Mouse (Mus musculus) heart, postnatal 14 days (tissue): ENCODE measurements around the gene Zbtb7b. TPM values are rescaled to one million over a fixed set of nuclear protein-coding genes. Genes with fewer than 3 reads are reported as not detected.
A peak's percentile ranks its signal among the peaks of the same experiment; 100 is the strongest.

ENCODE experiments used
- DNase-seq, 2 experiments: peaks; one replicate each; pipeline ENCODE4 v3.0.0; 2021 to 2022
- intact Hi-C: fragments of 180-260 bp; cut with DNase I; formaldehyde crosslinking; loops from one replicate; pipeline ENCODE4 v1.15.1; 2025
- total RNA-seq, 2 experiments: library from RNA; stranded (reverse); gene quantifications; 2 replicates each; pipeline ENCODE4 v1.2.3; 2021

Zbtb7b gene
- total RNA-seq, 2 experiments from 2014 or later: 18.4 to 27.3 TPM

- intact Hi-C loops: no loop called here
- DNase-seq: peak; percentile 45 to 50
These were observed 46.7 kb downstream of the Zbtb7b start for GRCm38 (mm10) chr3:89347916-89348315.

GRCm38 (mm10) chr3:89346815-89347540 is 47.6 kb downstream of the Zbtb7b start:
- intact Hi-C loops: no loop called here
- DNase-seq: no peak

GRCm38 (mm10) chr3:89343279-89343678 is 51.3 kb downstream of the Zbtb7b start:
- DNase-seq: no peak
- intact Hi-C loops: no loop called here

- intact Hi-C loops: loop anchor here (2.0 kb wide), 1 partner anchor 347 kb away; no protein-coding TSS in a partner anchor
- no peak for DNase-seq
These were observed 52.8 kb downstream of the Zbtb7b start for GRCm38 (mm10) chr3:89341794-89342193.

- DNase-seq: peak; percentile 74 to 88
These were observed 54.1 kb downstream of the Zbtb7b start for GRCm38 (mm10) chr3:89340465-89340864.

GRCm38 (mm10) chr3:89339416-89339815 is 55.2 kb downstream of the Zbtb7b start:
- intact Hi-C loops: loop anchor here (5.0 kb wide), 1 partner anchor 148 kb away; no protein-coding TSS in a partner anchor
- DNase-seq: peak; percentile 64 to 82

More at GRCm38 (mm10) chr3:89340465-89340864, 54.1 kb downstream of the Zbtb7b start:
- intact Hi-C loops: loop anchor here (1.0 to 2.0 kb wide), 2 partner anchors 14 to 348 kb away; no protein-coding TSS in a partner anchor

GRCm38 (mm10) chr3:89337721-89338578 is 56.6 kb downstream of the Zbtb7b start, which contains the start of gene Efna4:
Gene Efna4 (minus strand): TSS chr3:89338028.
- intact Hi-C loops: loop anchor here (2.0 to 5.0 kb wide), 2 partner anchors 19 to 149 kb away; no protein-coding TSS in a partner anchor
- peak; percentile 54 to 61 for DNase-seq

GRCm38 (mm10) chr3:89337062-89337720 is 57.4 kb downstream of the Zbtb7b start:
- intact Hi-C loops: loop anchor here (2.0 to 5.0 kb wide), 2 partner anchors 18 to 150 kb away; no protein-coding TSS in a partner anchor
- no peak for DNase-seq

GRCm38 (mm10) chr3:89336529-89336928 is 58.0 kb downstream of the Zbtb7b start:
- intact Hi-C loops: loop anchor here (2.0 to 5.0 kb wide), 2 partner anchors 18 to 151 kb away; no protein-coding TSS in a partner anchor
- no peak for DNase-seq

- intact Hi-C loops: no loop called here
- no peak for DNase-seq
These were observed 61.5 kb downstream of the Zbtb7b start for GRCm38 (mm10) chr3:89333053-89333452.

- intact Hi-C loops: no loop called here
- no peak for DNase-seq
These were observed 62.1 kb downstream of the Zbtb7b start for GRCm38 (mm10) chr3:89332476-89332875.

- intact Hi-C loops: no loop called here
- no peak for DNase-seq
These were observed 62.6 kb downstream of the Zbtb7b start for GRCm38 (mm10) chr3:89332013-89332412.

GRCm38 (mm10) chr3:89331561-89331960 is 63.0 kb downstream of the Zbtb7b start:
- intact Hi-C loops: no loop called here
- DNase-seq: no peak

- intact Hi-C loops: no loop called here
- DNase-seq: no peak
These were observed 63.6 kb downstream of the Zbtb7b start for GRCm38 (mm10) chr3:89330948-89331347.

- DNase-seq: no peak
- intact Hi-C loops: no loop called here
These were observed 64.2 kb downstream of the Zbtb7b start for GRCm38 (mm10) chr3:89330346-89330745.

- DNase-seq: no peak
- intact Hi-C loops: no loop called here
These were observed 66.0 kb downstream of the Zbtb7b start for GRCm38 (mm10) chr3:89328623-89329022.
